Mouse (Mus musculus): Measurements from ENCODE around the gene Amt. TPM values are rescaled to one million over a fixed set of nuclear protein-coding genes. Genes with fewer than 3 reads are reported as not detected.

Gene Amt
- polyA plus RNA-seq, 1 experiment from 2014 or later = 21.9 TPM

Other genes starting within 250 kb of the Amt start
- gene Gmppb, start 247.6 kb upstream of the Amt start, polyA plus RNA-seq (2015; fragmentation: Nextera tagmentation; extraction: Ambion mirVana) = 25.6 and 26.5 TPM in 2 replicates
- gene Amigo3, start 243.7 kb upstream of the Amt start, polyA plus RNA-seq (2015; fragmentation: Nextera tagmentation; extraction: Ambion mirVana) = 2.5 and 3.0 TPM in 2 replicates
- gene Mst1, start 216.4 kb upstream of the Amt start, polyA plus RNA-seq (2015; fragmentation: Nextera tagmentation; extraction: Ambion mirVana) = 0.41 and 1.2 TPM in 2 replicates
- gene Rnf123, start 213.5 kb upstream of the Amt start, polyA plus RNA-seq (2015; fragmentation: Nextera tagmentation; extraction: Ambion mirVana) = 24.9 and 27.1 TPM in 2 replicates
- gene Apeh, start 202.2 kb upstream of the Amt start, polyA plus RNA-seq (2015; fragmentation: Nextera tagmentation; extraction: Ambion mirVana) = 53.1 and 59.9 TPM in 2 replicates
- gene Bsn, start 106.5 kb upstream of the Amt start, polyA plus RNA-seq (2015; fragmentation: Nextera tagmentation; extraction: Ambion mirVana) = 0.26 and 0.30 TPM in 2 replicates
- 124 and 141 TPM in 2 replicates for gene Dag1, start 32.9 kb upstream of the Amt start, polyA plus RNA-seq (2015; fragmentation: Nextera tagmentation; extraction: Ambion mirVana)
- gene Nicn1, start 6.4 kb upstream of the Amt start, polyA plus RNA-seq (2015; fragmentation: Nextera tagmentation; extraction: Ambion mirVana) = 36.8 and 41.6 TPM in 2 replicates
- gene Rhoa, start 9.3 kb downstream of the Amt start, polyA plus RNA-seq (2015; fragmentation: Nextera tagmentation; extraction: Ambion mirVana) = 531 and 556 TPM in 2 replicates
- gene Tcta, start 9.3 kb downstream of the Amt start, polyA plus RNA-seq (2015; fragmentation: Nextera tagmentation; extraction: Ambion mirVana) = 38.0 and 41.8 TPM in 2 replicates
- 649 and 714 TPM in 2 replicates for gene Gpx1, start 42.0 kb downstream of the Amt start, polyA plus RNA-seq (2015; fragmentation: Nextera tagmentation; extraction: Ambion mirVana)
- gene Usp4, start 51.0 kb downstream of the Amt start, polyA plus RNA-seq (2015; fragmentation: Nextera tagmentation; extraction: Ambion mirVana) = 89.9 and 93.6 TPM in 2 replicates
- 0.41 and 0.64 TPM in 2 replicates for gene 1700102P08Rik, start 96.0 kb downstream of the Amt start, polyA plus RNA-seq (2015; fragmentation: Nextera tagmentation; extraction: Ambion mirVana)
- 1.7 and 2.6 TPM in 2 replicates for gene Ccdc36, start 131.6 kb downstream of the Amt start, polyA plus RNA-seq (2015; fragmentation: Nextera tagmentation; extraction: Ambion mirVana)
- not detected in 2 replicates for gene BC048562, start 139.6 kb downstream of the Amt start, polyA plus RNA-seq (2015; fragmentation: Nextera tagmentation; extraction: Ambion mirVana)
- 50.7 and 58.0 TPM in 2 replicates for gene Ccdc71, start 163.7 kb downstream of the Amt start, polyA plus RNA-seq (2015; fragmentation: Nextera tagmentation; extraction: Ambion mirVana)
- 76.6 and 89.7 TPM in 2 replicates for gene Klhdc8b, start 164.7 kb downstream of the Amt start, polyA plus RNA-seq (2015; fragmentation: Nextera tagmentation; extraction: Ambion mirVana)
- 86.0 and 95.5 TPM in 2 replicates for gene Lamb2, start 182.9 kb downstream of the Amt start, polyA plus RNA-seq (2015; fragmentation: Nextera tagmentation; extraction: Ambion mirVana)
- gene Usp19, start 193.7 kb downstream of the Amt start, polyA plus RNA-seq (2015; fragmentation: Nextera tagmentation; extraction: Ambion mirVana) = 59.1 and 61.0 TPM in 2 replicates
- 97.4 and 107 TPM in 2 replicates for gene Qars, start 210.9 kb downstream of the Amt start, polyA plus RNA-seq (2015; fragmentation: Nextera tagmentation; extraction: Ambion mirVana)
- gene Qrich1, start 220.0 kb downstream of the Amt start, polyA plus RNA-seq (2015; fragmentation: Nextera tagmentation; extraction: Ambion mirVana) = 108 and 118 TPM in 2 replicates